Mouse (Mus musculus) gastrocnemius, adult 2 months (tissue): Measurements from ENCODE around the gene Tmem150c. TPM values are rescaled to one million over a fixed set of nuclear protein-coding genes. Genes with fewer than 3 reads are reported as not detected.
A peak's percentile ranks its signal among the peaks of the same experiment; 100 is the strongest.

Experiments
- DNase-seq: peaks from one replicate; pipeline ENCODE4 v3.0.0; 2022
- H3K27ac ChIP-seq: fragments of 200-600 bp; 2 replicates; pipeline ENCODE4 v1.8.1; 2022; ENCODE audit warnings: mild to moderate bottlenecking
- H3K4me3 ChIP-seq: fragments of 200-600 bp; 2 replicates; pipeline ENCODE4 v1.8.1; 2022; ENCODE audit warnings: mild to moderate bottlenecking, moderate library complexity
- CTCF ChIP-seq: fragments of 200-600 bp; IDR thresholded peaks from 2 replicates; pipeline ENCODE4 v1.8.1; 2022; ENCODE audit warnings: antibody characterized with exemption, mild to moderate bottlenecking, moderate library complexity
- intact Hi-C: fragments of 180-260 bp; cut with DNase I; formaldehyde crosslinking; loops from one replicate; pipeline ENCODE4 v1.15.1; 2025
- total RNA-seq, 2 experiments: library from RNA; stranded (reverse); gene quantifications; 2 replicates each; pipeline ENCODE4 v1.2.3; 2021

Gene Tmem150c
- total RNA-seq, 2 experiments from 2014 or later: 0.82 to 2.9 TPM

- Histone ChIP-seq H3K4me3 (peak overlapping the region; percentile 93), H3K27ac (peak overlapping the region; percentile 99)
- intact Hi-C loops: loop anchor here (1.0 to 10.0 kb wide), 3 partner anchors 61 to 376 kb away; partner anchors contain the start of genes Hnrnpd, Sec31a and Vamp9
- no peak; the same call in 1 of the 2 replicates for TF ChIP-seq CTCF
- peak; percentile 98 for DNase-seq
Measured at GRCm38 (mm10) chr5:100038714-100039601, 120.7 kb downstream of the Tmem150c start.

DNA sequence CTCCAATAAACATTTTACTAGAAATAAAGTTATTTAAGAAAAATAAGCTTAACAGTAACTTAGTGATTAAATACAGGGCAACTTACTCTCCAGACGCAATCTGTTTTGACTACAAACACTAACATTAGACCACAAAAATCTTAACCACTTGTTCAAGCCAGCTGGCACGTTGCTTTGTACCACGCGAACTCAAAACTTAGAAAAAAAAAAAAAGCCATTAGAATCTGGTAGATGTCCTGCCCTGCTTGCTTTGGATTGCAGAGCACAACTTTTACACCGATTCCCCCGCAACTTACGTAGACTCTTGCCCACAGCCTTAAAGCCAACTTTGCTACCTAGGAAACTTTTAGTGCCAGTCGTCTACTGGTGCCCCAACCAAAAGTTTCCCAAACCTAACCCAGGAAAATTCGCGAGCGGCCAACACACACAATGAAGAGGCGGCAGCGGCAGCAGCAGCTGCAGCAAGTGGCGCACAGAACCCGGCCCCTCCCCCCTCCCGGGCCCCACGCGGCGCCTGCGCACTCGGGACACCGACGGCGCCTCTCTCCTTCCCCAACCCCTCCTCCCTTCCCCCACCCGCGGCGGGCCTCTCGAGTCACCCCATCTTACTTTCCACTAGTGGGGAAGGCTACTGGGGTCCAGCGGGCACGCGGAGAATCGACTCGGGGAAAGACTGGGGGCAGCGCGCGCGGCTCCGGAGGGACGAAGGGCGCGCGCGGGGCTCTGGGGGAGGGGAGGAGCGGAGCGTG lies 121.5 kb downstream of the Tmem150c start:
- peak; percentile 95 for DNase-seq
- TF ChIP-seq CTCF: no peak
- H3K27ac ChIP-seq: peak overlapping the region; percentile 99
- intact Hi-C loops: loop anchor here (1.0 to 10.0 kb wide), 3 partner anchors 60 to 377 kb away; partner anchors contain the start of genes Hnrnpd, Sec31a and Vamp9
- H3K4me3 ChIP-seq: peak overlapping the region; percentile 93

GRCm38 (mm10) chr5:100036681-100037080 lies 122.9 kb downstream of the Tmem150c start:
- H3K27ac ChIP-seq: peak overlapping the region; percentile 99; the same call in 1 of the 2 replicates
- intact Hi-C loops: loop anchor here (10.0 kb wide), 2 partner anchors 132 to 378 kb away; partner anchors contain the start of genes Sec31a and Vamp9
- DNase-seq: no peak
- peak overlapping the region; percentile 93 for H3K4me3 ChIP-seq
- no peak for TF ChIP-seq CTCF

- peak overlapping the region; percentile 93 for H3K4me3 ChIP-seq
- no peak for DNase-seq
- intact Hi-C loops: loop anchor here (10.0 kb wide), 2 partner anchors 131 to 379 kb away; partner anchors contain the start of genes Sec31a and Vamp9
- peak; percentile 37 for TF ChIP-seq CTCF
- no peak overlapping the region for H3K27ac ChIP-seq
Measured at GRCm38 (mm10) chr5:100035950-100036349, 123.7 kb downstream of the Tmem150c start.

GRCm38 (mm10) chr5:100032646-100033045 lies 127.0 kb downstream of the Tmem150c start:
- no peak for DNase-seq
- H3K4me3 ChIP-seq: no peak overlapping the region
- intact Hi-C loops: loop anchor here (10.0 kb wide), 2 partner anchors 128 to 382 kb away; partner anchors contain the start of genes Sec31a and Vamp9
- H3K27ac ChIP-seq: no peak overlapping the region
- no peak for TF ChIP-seq CTCF

- TF ChIP-seq CTCF: no peak
- intact Hi-C loops: loop anchor here (10.0 kb wide), 2 partner anchors 127 to 383 kb away; partner anchors contain the start of genes Sec31a and Vamp9
- Histone ChIP-seq H3K4me3 (no peak overlapping the region), H3K27ac (no peak overlapping the region)
- DNase-seq: no peak
Measured at GRCm38 (mm10) chr5:100032107-100032506, 127.5 kb downstream of the Tmem150c start.

GRCm38 (mm10) chr5:100030069-100030468 lies 129.5 kb downstream of the Tmem150c start:
- Histone ChIP-seq H3K27ac (no peak overlapping the region), H3K4me3 (no peak overlapping the region)
- no peak for TF ChIP-seq CTCF
- intact Hi-C loops: loop anchor here (10.0 kb wide), 2 partner anchors 125 to 385 kb away; partner anchors contain the start of genes Sec31a and Vamp9
- no peak for DNase-seq

Other genes starting within 250 kb of the Tmem150c start
- 10 to 100 TPM; 68.5 to 84.1 TPM for gene Hnrnpd, start 180.9 kb downstream of the Tmem150c start, total RNA-seq
- gene 4930524J08Rik, start 180.7 kb downstream of the Tmem150c start, total RNA-seq: under 1 TPM in 1 of 2 experiments, not detected in 1; 0.42 TPM
- 10 to 100 TPM; 74.8 to 77.5 TPM for gene Hnrnpdl, start 120.1 kb downstream of the Tmem150c start, total RNA-seq
- gene Enoph1, start 119.8 kb downstream of the Tmem150c start, total RNA-seq: 1 to 10 TPM; 6.7 to 9.0 TPM